14 mouse cellular contexts compared by ENCODE assay signal in genomic region chr1:180324271-180324670, GRCm38 (mm10).
"Had no signal": no experiment of that assay in that cellular context is flagged by ENCODE, and none has a peak within 500 bp of the region (broad histone marks: within the 10 kb centered on the region; RNA-seq: fewer than 3 reads in every experiment).

No protein-coding gene starts in this region.

- DNase-seq: cerebellum, postnatal 10 days; cerebellum, postnatal 14 days; cerebellum, postnatal 25 days; cerebellum, postnatal 36 days; embryo, embryonic 11 days; forebrain, postnatal 0 days; gastrocnemius, adult 2 months; gastrocnemius, postnatal 10 days; gastrocnemius, postnatal 14 days; gastrocnemius, postnatal 25 days; gastrocnemius, postnatal 36 days; heart, adult 11 months; heart, adult 18-20 months; heart, adult 2 months had no signal
